Mouse (Mus musculus): ENCODE measurements at regions not wholly inside any gene's neighbourhood (a gene's known extent, or its start where the extent isn't known, plus 50 kb on each side); places are given as distances from the start of the nearest gene placed in this dataset.

- H3K36me3 ChIP-seq (ENCODE audit: control insufficient read depth, insufficient read depth, low read length): no peaks in the 10 kb centered on the region
- H3K4me1 ChIP-seq (replicated peaks; ENCODE audit: control insufficient read depth, insufficient read depth, low read length): peaks cover 36% of the 10 kb centered on the region
- H3K27me3 ChIP-seq (ENCODE audit: control insufficient read depth, insufficient read depth, low read depth, low read length): no peaks in the 10 kb centered on the region
- 0 out of 2 replicates have a peak overlapping the region, but pooled peaks have one; percentile 8 for H3K9ac ChIP-seq (ENCODE audit: low read length)
- no peak overlapping the region for H3K4me2 ChIP-seq (ENCODE audit: low read depth, low read length)
- H3K4me3 ChIP-seq (ENCODE audit: low read length): no peak overlapping the region
- peak overlapping the region; percentile 70 for H3K27ac ChIP-seq (ENCODE audit: low read length)
- 44% methylated on average over 6 of the region's 6 CpGs for WGBS
- H3K9me3 ChIP-seq (ENCODE audit: control insufficient read depth, low read length): no peaks in the 10 kb centered on the region
- ATAC-seq (ENCODE audit: low read depth): no peak
Measured at GRCm38 (mm10) chr13:51963966-51964365, 117.5 kb downstream of the Gadd45g start.

GRCm38 (mm10) chr13:51964416-51964815, 117.9 kb downstream of the Gadd45g start:
- H3K4me3 ChIP-seq (ENCODE audit: low read length): no peak overlapping the region
- H3K27me3 ChIP-seq (ENCODE audit: control insufficient read depth, insufficient read depth, low read depth, low read length): no peaks in the 10 kb centered on the region
- 34% methylated on average over 6 of the region's 6 CpGs for WGBS
- peaks cover 36% of the 10 kb centered on the region for H3K4me1 ChIP-seq (replicated peaks; ENCODE audit: control insufficient read depth, insufficient read depth, low read length)
- peak; percentile 82 for ATAC-seq (ENCODE audit: low read depth)
- H3K4me2 ChIP-seq (ENCODE audit: low read depth, low read length): no peak overlapping the region
- no peaks in the 10 kb centered on the region for H3K9me3 ChIP-seq (ENCODE audit: control insufficient read depth, low read length)
- peak overlapping the region; percentile 82 for H3K27ac ChIP-seq (ENCODE audit: low read length)
- 0 out of 2 replicates have a peak overlapping the region, but pooled peaks have one; percentile 25 for H3K9ac ChIP-seq (ENCODE audit: low read length)
- no peaks in the 10 kb centered on the region for H3K36me3 ChIP-seq (ENCODE audit: control insufficient read depth, insufficient read depth, low read length)

- Histone ChIP-seq H3K9ac (ENCODE audit: low read length) (no peak overlapping the region), H3K36me3 (ENCODE audit: control insufficient read depth, insufficient read depth, low read length) (no peaks in the 10 kb centered on the region), H3K4me3 (ENCODE audit: low read length) (no peak overlapping the region), H3K27me3 (ENCODE audit: control insufficient read depth, insufficient read depth, low read depth, low read length) (no peaks in the 10 kb centered on the region), H3K4me1 (replicated peaks; ENCODE audit: control insufficient read depth, insufficient read depth, low read length) (peaks cover 40% of the 10 kb centered on the region), H3K9me3 (ENCODE audit: control insufficient read depth, low read length) (no peaks in the 10 kb centered on the region), H3K27ac (ENCODE audit: low read length) (peak overlapping the region; percentile 82), H3K4me2 (ENCODE audit: low read depth, low read length) (no peak overlapping the region)
- no peak for ATAC-seq (ENCODE audit: low read depth)
- WGBS: 55% methylated on average over 2 of the region's 2 CpGs
Measured at GRCm38 (mm10) chr13:51964921-51965320, 118.4 kb downstream of the Gadd45g start.

GRCm38 (mm10) chr13:51968103-51968502, 121.6 kb downstream of the Gadd45g start:
- ATAC-seq (ENCODE audit: low read depth): no peak
- WGBS: 46% methylated on average over 6 of the region's 6 CpGs
- Histone ChIP-seq H3K9me3 (ENCODE audit: control insufficient read depth, low read length) (no peaks in the 10 kb centered on the region), H3K36me3 (ENCODE audit: control insufficient read depth, insufficient read depth, low read length) (no peaks in the 10 kb centered on the region), H3K27ac (ENCODE audit: low read length) (no peak overlapping the region; the same call in 1 of the 2 replicates), H3K27me3 (ENCODE audit: control insufficient read depth, insufficient read depth, low read depth, low read length) (no peaks in the 10 kb centered on the region), H3K9ac (ENCODE audit: low read length) (no peak overlapping the region), H3K4me2 (ENCODE audit: low read depth, low read length) (no peak overlapping the region), H3K4me3 (ENCODE audit: low read length) (no peak overlapping the region), H3K4me1 (replicated peaks; ENCODE audit: control insufficient read depth, insufficient read depth, low read length) (peaks cover 42% of the 10 kb centered on the region)

- Histone ChIP-seq H3K27ac (ENCODE audit: low read length) (peak overlapping the region; percentile 36), H3K4me1 (replicated peaks; ENCODE audit: control insufficient read depth, insufficient read depth, low read length) (peaks cover 48% of the 10 kb centered on the region), H3K4me2 (ENCODE audit: low read depth, low read length) (no peak overlapping the region), H3K9ac (ENCODE audit: low read length) (no peak overlapping the region), H3K36me3 (ENCODE audit: control insufficient read depth, insufficient read depth, low read length) (no peaks in the 10 kb centered on the region), H3K4me3 (ENCODE audit: low read length) (no peak overlapping the region), H3K27me3 (ENCODE audit: control insufficient read depth, insufficient read depth, low read depth, low read length) (no peaks in the 10 kb centered on the region), H3K9me3 (ENCODE audit: control insufficient read depth, low read length) (no peaks in the 10 kb centered on the region)
- no peak for ATAC-seq (ENCODE audit: low read depth)
- WGBS: 52% methylated on average over 9 of the region's 9 CpGs
Measured at GRCm38 (mm10) chr13:51968796-51969195, 122.3 kb downstream of the Gadd45g start.

GRCm38 (mm10) chr13:51970051-51970450, 123.6 kb downstream of the Gadd45g start:
- peaks cover 46% of the 10 kb centered on the region for H3K4me1 ChIP-seq (replicated peaks; ENCODE audit: control insufficient read depth, insufficient read depth, low read length)
- 63% methylated on average over 11 of the region's 11 CpGs for WGBS
- peak; percentile 23; the same call in 1 of the 2 replicates for ATAC-seq (ENCODE audit: low read depth)

GRCm38 (mm10) chr13:51972656-51973310, 126.3 kb downstream of the Gadd45g start:
- peak overlapping the region; percentile 20; the same call in 1 of the 2 replicates for H3K27ac ChIP-seq (ENCODE audit: low read length)
- H3K4me1 ChIP-seq (replicated peaks; ENCODE audit: control insufficient read depth, insufficient read depth, low read length): peaks cover 64% of the 10 kb centered on the region
- H3K9ac ChIP-seq (ENCODE audit: low read length): no peak overlapping the region; the same call in 1 of the 2 replicates
- no peak overlapping the region for H3K4me2 ChIP-seq (ENCODE audit: low read depth, low read length)
- no peak for ATAC-seq (ENCODE audit: low read depth)
- H3K27me3 ChIP-seq (ENCODE audit: control insufficient read depth, insufficient read depth, low read depth, low read length): no peaks in the 10 kb centered on the region
- no peak overlapping the region for H3K4me3 ChIP-seq (ENCODE audit: low read length)
- 0 out of 2 replicates have a peak, but pooled peaks cover 1% of the 10 kb centered on the region for H3K9me3 ChIP-seq (ENCODE audit: control insufficient read depth, low read length)
- WGBS: 44% methylated on average over 11 of the region's 12 CpGs
- no peaks in the 10 kb centered on the region for H3K36me3 ChIP-seq (ENCODE audit: control insufficient read depth, insufficient read depth, low read length)

More at GRCm38 (mm10) chr13:51970051-51970450, 123.6 kb downstream of the Gadd45g start:
- no peaks in the 10 kb centered on the region for H3K36me3 ChIP-seq (ENCODE audit: control insufficient read depth, insufficient read depth, low read length)
- H3K4me2 ChIP-seq (ENCODE audit: low read depth, low read length): no peak overlapping the region
- H3K27ac ChIP-seq (ENCODE audit: low read length): no peak overlapping the region
- no peak overlapping the region for H3K4me3 ChIP-seq (ENCODE audit: low read length)
- H3K9ac ChIP-seq (ENCODE audit: low read length): no peak overlapping the region
- no peaks in the 10 kb centered on the region for H3K27me3 ChIP-seq (ENCODE audit: control insufficient read depth, insufficient read depth, low read depth, low read length)
- no peaks in the 10 kb centered on the region for H3K9me3 ChIP-seq (ENCODE audit: control insufficient read depth, low read length)

- H3K9me3 ChIP-seq (ENCODE audit: control insufficient read depth, low read length): 0 out of 2 replicates have a peak, but pooled peaks cover 2% of the 10 kb centered on the region
Measured at GRCm38 (mm10) chr13:51973461-51973860, 127.0 kb downstream of the Gadd45g start.

GRCm38 (mm10) chr13:51974101-51974500, 127.6 kb downstream of the Gadd45g start:
- no peak overlapping the region for H3K4me2 ChIP-seq (ENCODE audit: low read depth, low read length)
- H3K36me3 ChIP-seq (ENCODE audit: control insufficient read depth, insufficient read depth, low read length): no peaks in the 10 kb centered on the region
- no peaks in the 10 kb centered on the region for H3K27me3 ChIP-seq (ENCODE audit: control insufficient read depth, insufficient read depth, low read depth, low read length)
- WGBS: 76% methylated on average over 5 of the region's 6 CpGs
- H3K9me3 ChIP-seq (ENCODE audit: control insufficient read depth, low read length): 0 out of 2 replicates have a peak, but pooled peaks cover 2% of the 10 kb centered on the region
- no peak overlapping the region for H3K4me3 ChIP-seq (ENCODE audit: low read length)
- ATAC-seq (ENCODE audit: low read depth): no peak
- no peak overlapping the region for H3K9ac ChIP-seq (ENCODE audit: low read length)
- H3K4me1 ChIP-seq (replicated peaks; ENCODE audit: control insufficient read depth, insufficient read depth, low read length): peaks cover 54% of the 10 kb centered on the region
- H3K27ac ChIP-seq (ENCODE audit: low read length): peak overlapping the region; percentile 95

More at GRCm38 (mm10) chr13:51973461-51973860, 127.0 kb downstream of the Gadd45g start:
- Histone ChIP-seq H3K4me2 (ENCODE audit: low read depth, low read length) (no peak overlapping the region), H3K27me3 (ENCODE audit: control insufficient read depth, insufficient read depth, low read depth, low read length) (no peaks in the 10 kb centered on the region), H3K36me3 (ENCODE audit: control insufficient read depth, insufficient read depth, low read length) (no peaks in the 10 kb centered on the region), H3K4me3 (ENCODE audit: low read length) (no peak overlapping the region), H3K4me1 (replicated peaks; ENCODE audit: control insufficient read depth, insufficient read depth, low read length) (peaks cover 57% of the 10 kb centered on the region), H3K9ac (ENCODE audit: low read length) (no peak overlapping the region), H3K27ac (ENCODE audit: low read length) (peak overlapping the region; percentile 95)
- no peak for ATAC-seq (ENCODE audit: low read depth)
- WGBS: 56% methylated on average over 10 of the region's 10 CpGs
